Mouse (Mus musculus) CD8-positive naive resting alpha-beta T cell, adult 2 months (primary cell): ENCODE data around the gene Prss33.
A peak's percentile ranks its signal among the peaks of the same experiment; 100 is the strongest.

ENCODE experiments used
- DNase-seq, 2 experiments: peaks; one replicate each; pipeline ENCODE4 v3.0.0; 2022; ENCODE audit warnings: low read depth in 2 of 2, low spot score in 2 of 2

Prss33 gene

GRCm38 (mm10) chr17:23786510-23786931 is 49.3 kb downstream of the Prss33 start:
- no peak for DNase-seq

- peak; percentile 46 to 73 for DNase-seq
Observed at GRCm38 (mm10) chr17:23785561-23786471, 50.0 kb downstream of the Prss33 start, which contains the start of gene Flywch2. Gene Flywch2, minus strand, starts transcription at chr17:23786081.

- DNase-seq: no peak
Observed at GRCm38 (mm10) chr17:23783352-23783751, 52.5 kb downstream of the Prss33 start.
